Mouse (Mus musculus) v-Abl transformed pro-B cells (cell line): Measurements from ENCODE around the gene Upf2.

Experiments
- in situ Hi-C, 2 experiments: fragments of 400-800 bp; cut with MboI; formaldehyde crosslinking; loops; one replicate each; pipeline ENCODE4 v1.15.1; 2025; ENCODE audit not compliant: unreplicated experiment in 2 of 2

The Upf2 gene

DNA sequence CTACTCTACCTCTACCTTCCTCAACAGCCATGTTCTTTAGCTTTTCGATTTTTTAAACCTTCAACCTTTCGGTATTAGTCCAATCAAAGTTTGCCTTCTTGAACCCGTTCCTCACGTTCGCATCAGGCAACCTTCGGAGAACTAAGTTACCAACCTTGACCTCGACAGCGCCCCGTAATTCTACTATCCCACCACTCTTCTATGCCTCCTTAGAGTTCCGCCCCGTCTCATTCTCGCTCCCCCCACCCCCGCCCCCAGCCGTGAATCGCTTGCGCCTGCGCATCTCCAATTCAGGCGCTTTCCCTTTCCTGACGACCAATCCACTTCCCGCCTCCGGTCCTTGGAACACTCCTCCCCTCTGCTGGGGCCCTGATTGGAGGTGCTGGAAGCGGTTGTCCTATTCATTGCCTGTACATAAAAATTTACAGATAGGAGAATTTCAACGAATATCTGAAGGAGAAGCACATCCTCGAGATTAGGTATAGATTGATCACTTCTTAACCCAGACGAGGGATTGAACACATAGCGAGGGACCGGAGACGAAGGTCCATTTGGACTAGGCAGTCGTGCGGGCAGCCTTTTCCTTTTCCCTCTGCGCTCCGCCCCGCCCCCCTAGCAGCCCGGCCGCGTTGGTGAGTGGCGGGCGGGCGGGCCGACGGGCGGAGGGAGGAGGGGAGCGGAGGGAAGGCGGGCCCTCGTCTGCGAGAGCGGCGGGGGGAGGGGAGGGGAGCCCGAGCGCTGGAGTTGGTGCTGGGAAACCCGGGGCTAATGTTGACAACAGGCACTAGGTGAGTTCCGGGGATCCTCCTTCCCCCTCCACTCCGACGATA lies at the start of gene Upf2:
Upf2 (plus strand) TSS at position 704 of the 830 bp plus-strand sequence.
- in situ Hi-C loops, result no loop called here

DNA sequence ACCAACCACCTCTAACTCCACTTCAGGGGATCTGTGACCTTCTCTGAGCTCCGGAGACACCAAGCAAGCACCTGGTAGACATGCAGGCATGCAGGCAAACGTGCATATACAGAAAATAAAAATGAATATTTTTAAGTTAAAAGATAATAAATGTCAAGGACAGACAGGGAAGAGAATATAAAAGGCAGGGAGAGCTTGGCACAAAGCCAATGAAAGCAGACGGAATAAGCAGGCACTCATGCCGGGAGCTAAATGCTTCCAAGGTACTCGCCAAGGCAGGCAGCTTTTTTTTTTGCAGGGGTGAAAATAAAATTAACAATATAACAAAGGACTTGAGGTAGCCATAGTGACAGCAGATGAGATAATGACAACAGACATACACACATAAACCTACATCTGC lies 45.2 kb upstream of the Upf2 start:
- in situ Hi-C loops, result loop anchor here (5.0 to 25.0 kb wide), 4 partner anchors 261 to 821 kb away; no protein-coding TSS in a partner anchor

DNA sequence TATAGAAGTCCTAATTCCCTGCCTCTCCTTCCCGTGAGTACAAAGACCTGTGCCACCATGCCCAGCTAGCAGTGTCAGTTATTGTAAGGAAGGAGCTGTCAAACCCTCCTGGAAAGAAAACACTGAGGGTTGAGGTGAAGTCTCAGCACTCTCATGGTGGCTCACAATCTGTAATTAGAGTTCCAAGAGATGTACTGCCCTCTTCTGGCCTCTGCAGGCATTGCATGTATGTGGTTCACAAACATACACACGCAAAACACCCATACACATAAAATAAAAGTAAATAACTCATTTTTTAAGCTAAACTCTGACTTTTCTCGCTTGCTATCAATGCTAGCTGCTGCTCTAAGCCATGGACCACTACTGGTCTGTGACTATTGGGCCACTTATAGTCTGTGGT lies 44.6 kb upstream of the Upf2 start:
- in situ Hi-C loops, result loop anchor here (5.0 to 25.0 kb wide), 4 partner anchors 261 to 822 kb away; no protein-coding TSS in a partner anchor

DNA sequence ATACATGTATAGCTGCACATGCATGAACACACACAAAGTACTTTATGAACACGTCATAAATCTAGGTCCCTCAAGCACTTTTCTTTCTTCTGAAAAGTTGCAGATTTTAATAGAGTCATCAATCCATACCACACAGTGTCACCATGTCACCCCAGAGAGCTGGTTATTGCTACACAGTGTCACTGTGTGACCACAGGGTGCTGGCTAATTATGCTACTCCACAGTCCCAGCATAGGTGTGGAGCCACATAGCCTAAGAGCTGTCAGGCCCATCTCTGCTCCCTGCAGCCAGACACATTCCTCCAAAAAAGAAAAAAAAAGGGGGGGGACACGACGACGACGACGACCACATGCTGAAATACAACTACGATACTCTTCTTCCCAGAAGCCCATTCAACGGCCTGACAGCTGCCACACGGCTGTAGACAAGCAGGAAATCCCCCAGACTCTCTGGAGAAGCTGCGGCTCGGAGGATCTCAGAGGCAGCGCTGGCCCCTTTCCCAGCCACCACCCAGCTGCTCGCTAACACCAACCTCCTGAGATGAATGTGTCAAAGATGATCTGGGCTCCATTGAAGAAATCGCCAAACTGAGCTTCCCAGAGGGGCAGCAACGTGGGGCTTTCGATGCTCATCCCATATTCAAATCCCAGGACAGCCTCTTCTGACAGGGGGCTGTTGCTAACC lies 39.8 kb upstream of the Upf2 start:
- in situ Hi-C loops, result loop anchor here in 1 of 2 experiments (25.0 kb wide), 1 partner anchor 824 kb away; no protein-coding TSS in a partner anchor

DNA sequence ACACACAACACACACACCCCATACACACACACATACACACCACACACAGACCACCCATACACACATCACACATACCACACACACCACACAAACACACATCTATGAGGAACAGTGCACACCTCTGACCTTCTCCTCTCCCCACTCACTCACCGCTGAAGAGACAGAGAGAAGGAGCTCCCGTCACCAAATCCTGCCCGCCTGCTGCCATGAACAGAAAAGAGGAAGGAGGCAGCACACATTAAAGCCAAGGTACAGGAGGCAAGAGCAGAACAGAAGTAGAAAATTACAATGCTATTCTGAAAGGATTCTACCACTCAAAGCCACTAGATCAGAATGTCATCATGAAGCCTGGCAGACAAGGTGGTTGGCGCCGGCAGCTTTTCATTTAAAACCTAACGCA lies 28.4 kb upstream of the Upf2 start:
- in situ Hi-C loops, result loop anchor here in 1 of 2 experiments (25.0 kb wide), 1 partner anchor 836 kb away; no protein-coding TSS in a partner anchor

DNA sequence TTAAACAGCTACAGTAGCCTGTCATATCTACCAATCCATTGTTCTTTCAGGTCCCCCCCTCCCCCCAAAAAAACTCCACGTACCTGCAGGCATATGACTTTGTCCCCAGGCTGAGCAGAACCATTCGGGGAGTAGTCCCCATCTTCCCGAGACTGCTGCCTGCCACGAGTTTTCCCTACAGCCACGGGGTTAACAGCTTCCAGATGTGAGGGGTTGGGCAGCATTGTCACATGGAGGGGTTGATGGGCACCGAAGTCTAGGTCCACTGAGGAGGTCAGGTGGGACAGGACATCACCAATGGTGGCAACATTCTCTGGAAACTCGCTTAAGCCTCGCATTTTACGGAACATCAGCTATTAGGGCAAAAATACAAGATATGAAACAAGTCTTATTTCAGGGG lies 27.5 kb upstream of the Upf2 start:
- in situ Hi-C loops, result loop anchor here in 1 of 2 experiments (25.0 kb wide), 1 partner anchor 836 kb away; no protein-coding TSS in a partner anchor

DNA sequence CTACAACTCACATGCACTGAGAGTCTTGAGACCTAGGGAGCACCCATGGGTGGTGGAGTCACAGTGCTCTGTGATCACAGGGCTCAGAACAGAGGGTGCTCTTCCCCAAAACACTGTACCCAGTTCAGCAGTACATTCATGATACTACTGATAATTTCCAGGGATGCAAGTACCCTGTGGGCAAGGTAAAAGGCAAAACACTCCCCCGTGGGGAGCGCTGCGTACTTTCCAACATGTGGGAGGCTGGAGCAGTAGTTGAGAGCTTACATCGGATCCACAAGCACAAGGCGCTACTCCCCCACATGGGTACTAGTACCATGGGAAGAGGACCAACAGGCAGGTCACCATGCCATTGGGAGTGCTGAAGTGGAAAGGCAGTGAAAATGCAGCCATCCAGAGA lies 23.8 kb upstream of the Upf2 start:
- in situ Hi-C loops, result no loop called here

DNA sequence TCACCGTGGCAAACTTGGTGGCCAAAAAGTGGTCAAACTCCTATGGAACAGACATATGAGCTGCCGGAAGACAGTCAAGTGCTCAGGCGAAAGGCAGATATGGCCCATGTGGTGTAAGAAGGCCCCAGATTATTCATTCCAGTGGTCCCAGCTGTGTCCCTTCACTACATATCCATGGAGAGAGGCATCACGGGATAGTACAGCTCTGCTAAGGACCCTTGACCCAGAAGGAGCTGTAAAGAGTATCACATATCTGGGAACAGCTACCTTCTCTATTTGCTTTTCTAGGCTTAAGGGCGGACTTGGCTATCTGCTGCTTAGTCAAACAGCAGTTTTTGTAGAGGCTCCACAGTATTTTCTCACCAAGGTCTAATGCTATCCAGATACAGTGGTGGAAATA lies 21.5 kb upstream of the Upf2 start:
- in situ Hi-C loops, result no loop called here

DNA sequence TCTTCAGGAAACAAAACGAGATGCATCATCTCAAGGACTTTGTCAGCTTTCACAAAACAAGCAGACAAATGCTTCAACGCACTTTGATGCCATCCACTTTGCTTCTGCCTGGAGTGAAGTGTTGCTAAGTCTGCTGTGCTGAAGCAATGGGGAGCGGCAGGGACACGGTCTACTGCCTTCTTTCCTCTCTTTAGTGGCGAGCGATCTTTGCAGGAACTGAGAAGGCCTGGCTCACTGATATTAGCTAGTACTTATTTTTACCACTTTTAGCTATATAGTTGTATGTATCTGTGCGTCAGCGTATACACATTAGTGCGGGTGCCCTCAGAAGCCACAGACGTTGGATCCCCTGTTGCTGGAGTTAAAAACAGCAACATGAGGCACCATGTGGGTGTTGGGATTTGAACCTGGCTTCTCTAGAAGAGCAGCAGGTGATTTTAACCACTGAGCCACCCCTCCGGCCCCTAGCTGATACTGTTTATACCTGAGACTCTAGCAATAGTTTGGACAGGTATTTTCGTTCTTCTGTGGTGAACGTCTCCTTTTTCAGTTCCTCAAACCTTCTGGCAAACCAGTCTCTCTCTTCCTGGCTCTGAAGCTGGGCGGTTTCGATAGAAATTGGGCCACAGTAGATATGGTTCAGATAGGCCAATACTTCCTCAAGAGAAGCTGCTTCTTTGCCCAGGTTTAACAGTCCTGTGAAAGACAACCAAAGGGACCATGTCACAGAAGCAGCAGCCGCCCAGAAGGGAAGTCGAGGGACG lies 20.8 kb upstream of the Upf2 start:
- in situ Hi-C loops, result no loop called here

DNA sequence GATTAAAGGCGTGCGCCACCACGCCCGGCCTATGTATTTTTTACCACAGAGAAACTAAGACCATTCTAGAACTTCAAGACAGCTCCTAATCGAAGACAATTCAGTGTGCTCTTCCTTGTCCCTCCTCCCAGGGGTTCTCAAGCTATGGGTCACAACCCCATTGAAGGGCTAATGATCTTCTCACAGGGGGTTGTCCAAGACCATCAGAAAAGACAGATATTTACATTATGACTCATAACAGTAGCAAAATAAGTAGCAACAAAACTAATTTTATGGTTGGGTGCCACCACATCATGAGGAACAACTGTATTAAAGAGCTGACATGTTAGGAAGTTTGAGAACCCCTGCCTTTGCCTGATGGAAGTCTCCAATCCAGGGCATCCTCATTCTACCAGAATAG lies 19.3 kb upstream of the Upf2 start:
- in situ Hi-C loops, result no loop called here

DNA sequence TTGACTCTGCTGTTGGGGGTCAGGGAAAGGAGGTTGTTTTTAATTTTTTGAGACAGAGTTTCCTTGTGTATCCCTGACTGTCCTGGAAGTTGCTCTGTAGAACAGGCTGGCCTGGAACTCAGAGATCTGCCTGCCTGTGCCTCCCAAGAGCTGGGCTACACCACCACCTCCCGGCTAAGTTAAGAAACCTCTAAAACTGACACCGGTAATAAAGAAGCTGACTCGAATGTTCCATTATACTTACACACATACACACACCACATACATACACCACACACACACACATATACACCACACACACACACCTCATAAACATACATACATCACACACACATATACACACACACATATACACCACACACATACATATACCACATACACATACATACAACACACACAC lies 16.3 kb upstream of the Upf2 start:
- in situ Hi-C loops, result no loop called here

DNA sequence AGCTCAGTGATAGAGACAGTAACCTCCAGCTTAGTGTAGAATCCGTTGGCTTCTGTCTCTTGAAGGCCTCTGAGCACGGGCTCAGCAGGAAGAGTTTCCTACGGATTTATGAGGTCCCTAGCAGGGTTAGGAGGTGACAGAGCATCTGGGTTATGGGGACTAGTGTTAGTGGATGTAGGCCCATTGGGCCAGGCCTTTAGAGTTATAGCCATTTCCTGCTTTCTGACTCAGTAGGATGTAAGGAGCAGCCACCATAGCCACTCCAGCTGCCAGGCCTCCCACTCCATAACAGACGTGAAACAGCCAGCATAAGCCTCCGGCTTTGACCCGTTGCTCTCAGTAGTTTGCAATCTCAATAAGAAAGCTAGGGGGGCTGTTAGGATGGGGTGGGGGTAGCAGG lies 15.2 kb upstream of the Upf2 start:
- in situ Hi-C loops, result no loop called here

DNA sequence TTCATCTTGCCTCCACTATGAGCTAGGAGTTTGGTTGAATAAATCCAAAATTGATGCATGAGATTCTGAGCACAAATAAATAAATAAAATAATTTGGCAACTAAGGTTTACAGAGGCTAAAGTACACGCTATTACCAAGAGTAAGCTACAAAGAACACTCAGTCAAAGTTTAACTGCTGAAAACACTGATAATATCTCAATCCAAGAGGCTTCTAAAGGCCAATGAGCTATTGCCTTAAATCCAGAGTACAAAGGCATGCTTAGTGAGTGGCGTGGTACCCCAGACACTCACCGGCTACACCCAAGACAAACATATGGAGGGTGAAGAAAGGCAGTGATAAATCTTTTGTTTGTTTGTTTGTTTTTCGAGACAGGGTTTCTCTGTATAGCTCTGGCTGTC lies 14.7 kb upstream of the Upf2 start:
- in situ Hi-C loops, result no loop called here

DNA sequence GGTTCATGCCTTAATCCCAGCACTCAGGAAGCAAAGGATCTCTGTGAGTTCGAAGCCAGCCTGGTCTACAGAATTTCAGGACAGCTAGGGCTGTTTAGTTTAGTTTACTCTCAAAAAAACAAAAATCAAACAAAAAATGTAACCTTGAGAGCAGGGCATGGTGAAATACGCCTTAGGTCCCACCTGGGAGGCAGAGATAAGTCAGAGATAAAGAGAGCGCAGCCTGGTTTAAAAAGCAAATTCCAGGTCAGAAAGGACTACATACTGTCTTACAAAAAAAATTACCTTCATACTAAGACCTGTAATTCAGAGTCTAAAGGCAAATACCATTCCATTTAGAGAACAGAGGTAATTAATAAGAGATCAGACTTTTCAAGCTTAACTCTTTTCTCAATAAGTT lies 11.9 kb upstream of the Upf2 start:
- in situ Hi-C loops, result no loop called here

DNA sequence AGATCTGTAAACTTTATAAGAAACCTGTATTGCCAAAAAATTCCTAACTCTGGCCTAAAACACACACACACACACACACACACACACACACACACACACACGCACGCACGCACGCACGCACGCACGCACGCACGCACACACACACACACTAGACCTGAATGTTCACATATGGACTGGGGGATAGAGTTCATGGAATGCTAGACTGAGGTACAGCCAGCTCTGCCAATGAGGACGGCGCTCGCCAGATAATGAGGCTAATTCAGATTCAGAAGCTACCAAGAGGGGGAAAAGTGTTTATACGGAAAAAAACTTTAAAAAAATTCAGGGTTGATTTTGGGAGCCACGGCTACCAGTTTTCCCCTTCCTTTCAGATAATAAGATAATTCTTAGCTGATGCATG lies 11.4 kb upstream of the Upf2 start:
- in situ Hi-C loops, result no loop called here

DNA sequence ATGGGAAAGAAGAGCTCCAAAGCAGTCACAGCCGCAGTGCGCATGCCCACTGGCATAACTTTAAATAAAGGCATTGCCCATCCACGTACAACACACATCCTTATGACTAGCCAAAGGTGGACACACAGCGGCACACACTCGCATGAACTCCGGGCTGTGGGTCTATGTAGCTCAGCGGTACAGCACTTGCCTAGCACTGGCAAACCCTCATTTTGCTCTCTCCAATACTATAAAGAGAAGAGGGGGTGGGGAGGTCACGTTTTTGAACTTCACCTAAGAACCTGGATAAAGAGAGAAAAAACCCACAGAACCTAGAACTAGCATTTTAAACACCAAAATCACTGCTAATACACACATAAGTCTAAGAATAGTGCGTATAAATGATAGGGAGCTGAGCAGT lies 10.3 kb upstream of the Upf2 start:
- in situ Hi-C loops, result no loop called here

DNA sequence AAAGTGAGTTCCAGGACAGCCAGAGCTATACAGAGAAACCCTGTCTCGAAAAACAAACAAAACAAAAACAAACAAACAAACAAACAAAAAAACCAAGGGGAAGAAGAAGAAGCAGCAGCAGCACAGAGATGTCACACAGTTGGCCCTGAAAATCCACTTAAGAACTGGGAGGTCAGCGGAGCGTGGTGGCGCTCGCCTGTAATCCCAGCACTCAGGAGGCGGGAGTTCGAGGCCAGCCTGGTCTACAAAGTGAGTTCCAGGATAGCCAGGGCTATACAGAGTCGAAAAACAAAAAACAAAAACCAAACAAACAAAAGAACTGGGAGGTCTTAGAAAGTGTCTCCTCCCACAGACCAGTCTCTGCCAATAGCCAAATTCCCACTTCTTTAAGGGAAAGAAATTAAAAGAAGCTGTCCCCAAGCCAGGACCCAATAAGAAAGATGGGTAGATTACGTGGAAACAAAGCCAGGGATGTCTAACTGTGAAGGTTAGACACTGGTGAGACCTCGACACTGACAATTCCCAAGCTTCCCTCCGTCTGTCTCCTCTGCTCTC lies 9.3 kb upstream of the Upf2 start:
- in situ Hi-C loops, result no loop called here

DNA sequence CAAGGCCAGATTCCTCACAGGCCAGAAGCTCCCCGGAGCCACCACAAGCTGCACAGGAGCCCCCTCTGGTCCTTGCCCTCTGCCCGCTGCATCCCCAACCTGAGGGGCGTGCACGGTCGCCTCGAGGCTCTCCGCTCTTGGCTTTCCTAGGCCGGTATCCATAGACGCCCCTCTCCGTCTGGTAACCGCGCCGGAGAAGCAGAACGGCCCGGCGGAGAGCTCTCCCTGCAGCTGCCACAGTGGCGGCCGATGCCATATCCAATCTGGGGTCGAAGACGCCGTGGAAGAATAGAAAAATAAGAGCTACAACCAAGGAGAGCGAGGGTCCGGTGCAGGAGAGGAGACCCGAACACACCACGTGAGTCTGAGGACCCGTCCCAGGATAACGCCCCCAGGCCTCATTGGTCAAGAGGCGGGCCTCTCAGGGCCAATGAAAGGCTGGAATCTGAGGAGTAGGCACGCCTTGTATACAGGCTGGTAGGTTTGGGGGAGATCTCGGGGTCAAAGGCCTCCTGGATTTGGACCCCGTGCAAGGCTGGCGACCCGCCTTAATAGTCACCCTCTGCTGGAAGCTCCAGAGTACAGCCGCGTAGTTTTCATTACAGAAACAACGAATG lies 8.7 kb upstream of the Upf2 start, which contains the start of gene Dhtkd1:
Dhtkd1 (minus strand) TSS at position 377 of the 617 bp plus-strand sequence.
- in situ Hi-C loops, result no loop called here

DNA sequence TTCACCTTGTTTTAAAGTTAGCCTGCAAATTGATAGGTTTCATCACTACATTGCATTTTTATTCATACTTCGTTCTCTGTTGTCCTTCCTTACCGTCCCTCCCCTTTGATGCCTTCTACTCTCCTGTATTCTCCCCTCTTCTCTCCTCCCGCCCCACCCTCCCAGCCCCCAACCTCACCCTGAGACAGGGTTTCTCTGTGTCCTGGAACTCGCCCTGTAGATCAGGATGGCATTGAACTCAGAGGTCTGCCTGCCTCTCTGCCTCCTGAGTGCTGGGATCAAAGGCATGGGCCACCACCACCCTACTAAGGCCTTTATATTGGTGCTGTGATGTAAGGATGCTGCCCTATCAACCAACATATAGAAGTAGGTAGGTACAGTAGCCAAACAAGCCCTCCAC lies 8.2 kb upstream of the Upf2 start:
- in situ Hi-C loops, result no loop called here

DNA sequence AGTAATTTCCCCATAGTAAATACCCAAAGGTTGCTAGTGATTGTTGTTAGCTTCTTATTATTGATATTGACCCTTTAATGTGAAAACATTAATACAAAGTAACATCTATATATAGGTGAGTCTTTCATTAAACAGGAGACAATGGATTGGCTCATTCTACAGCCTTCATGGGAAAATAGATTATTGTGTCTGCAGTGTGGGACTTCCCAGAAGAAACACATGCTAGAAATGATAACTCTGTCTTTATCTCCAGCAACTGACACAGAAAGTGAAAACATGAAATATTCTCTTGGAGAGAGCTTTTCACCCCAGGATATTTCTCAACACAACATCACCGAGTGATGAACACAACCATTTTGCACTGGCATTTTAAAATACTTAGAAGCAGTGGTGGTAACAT lies 5.6 kb upstream of the Upf2 start:
- in situ Hi-C loops, result no loop called here
